Mouse (Mus musculus) heart, embryonic 16.5 days (tissue): ENCODE data around the gene Ntf5. TPM values are rescaled to one million over a fixed set of nuclear protein-coding genes. Genes with fewer than 3 reads are reported as not detected.
"Not testable (repeated sequence)": the region's sequence is repeated elsewhere in the genome, so short reads cannot be mapped to it uniquely, and the experiment has no call there.

ENCODE experiments used
- ATAC-seq: fragments of 200-750 bp; cut with Nextera tagmentation; replicated peaks from 2 replicates; pipeline ENCODE4 v1.8.0; 2017; ENCODE audit warnings: moderate number of reproducible peaks; ENCODE audit not compliant: insufficient read depth, low FRiP score; ENCODE audit errors: extremely low read depth
- H3K27ac ChIP-seq: fragments of 300-500 bp; sonication (generic); 2 replicates; pipeline ENCODE4 v1.5.1; 2014; ENCODE audit warnings: mild to moderate bottlenecking, low read length, control low read depth, moderate library complexity
- H3K27me3 ChIP-seq: fragments of 300-500 bp; sonication (generic); 2 replicates; pipeline ENCODE4 v1.6.1; 2014; ENCODE audit warnings: low read length, mixed read lengths; ENCODE audit not compliant: control insufficient read depth, insufficient read depth
- H3K36me3 ChIP-seq: fragments of 300-500 bp; sonication (generic); 2 replicates; pipeline ENCODE4 v1.6.1; 2014; ENCODE audit not compliant: control insufficient read depth, insufficient read depth
- H3K4me1 ChIP-seq: fragments of 300-500 bp; sonication (generic); 2 replicates; pipeline ENCODE4 v1.6.1; 2014; ENCODE audit warnings: low read length, mixed read lengths; ENCODE audit not compliant: control insufficient read depth, insufficient read depth
- H3K4me2 ChIP-seq: fragments of 300-500 bp; sonication (generic); 2 replicates; pipeline ENCODE4 v1.6.1; 2014; ENCODE audit warnings: low read depth, mild to moderate bottlenecking, control low read depth, low read length
- H3K4me3 ChIP-seq: fragments of 300-500 bp; sonication (generic); 2 replicates; pipeline ENCODE4 v1.5.1; 2014; ENCODE audit warnings: mild to moderate bottlenecking, control low read depth, low read length
- H3K9ac ChIP-seq: fragments of 300-500 bp; sonication (generic); 2 replicates; pipeline ENCODE4 v1.6.1; 2014; ENCODE audit warnings: low read length, control low read depth
- H3K9me3 ChIP-seq: fragments of 300-500 bp; sonication (generic); replicated peaks from 2 replicates; pipeline ENCODE4 v1.6.1; 2016; ENCODE audit warnings: low read length; ENCODE audit not compliant: control insufficient read depth
- WGBS: fragments of 180-500 bp; shearing (Covaris S2); extraction: QIAGEN DNeasy Blood & Tissue Kit; methylation state at CpG from one replicate; pipeline ENCODE4 v1.1.7; 2014; 5-methylcytosine and 5-hydroxymethylcytosine counted together
- microRNA-seq: library from miRNA; unstranded; fragments of <30 nt; microRNA quantifications from one replicate; pipeline ENCODE4, GENCODE M21; 2017
- polyA plus RNA-seq: library from polyadenylated mRNA; unstranded; fragments of >200 nt; fragmentation: Nextera tagmentation; extraction: Ambion mirVana; gene quantifications from 2 replicates; pipeline ENCODE4 v1.2.1, GENCODE M21; 2015

Ntf5 gene
- polyA plus RNA-seq, 1 experiment from 2014 or later = 1.1 TPM

- Histone ChIP-seq H3K36me3 (peaks cover 24% of the 10 kb centered on the region), H3K4me1 (peaks cover 29% of the 10 kb centered on the region)
- H3K4me2 ChIP-seq, H3K27me3 ChIP-seq, ATAC-seq, H3K4me3 ChIP-seq, H3K9me3 ChIP-seq, H3K27ac ChIP-seq, H3K9ac ChIP-seq: not testable (repeated sequence)
- 76% methylated on average over 4 of the region's 4 CpGs for whole genome bisulfite sequencing
These were observed 49.4 kb downstream of the Ntf5 start for GRCm38 (mm10) chr7:45462868-45463267.

DNA sequence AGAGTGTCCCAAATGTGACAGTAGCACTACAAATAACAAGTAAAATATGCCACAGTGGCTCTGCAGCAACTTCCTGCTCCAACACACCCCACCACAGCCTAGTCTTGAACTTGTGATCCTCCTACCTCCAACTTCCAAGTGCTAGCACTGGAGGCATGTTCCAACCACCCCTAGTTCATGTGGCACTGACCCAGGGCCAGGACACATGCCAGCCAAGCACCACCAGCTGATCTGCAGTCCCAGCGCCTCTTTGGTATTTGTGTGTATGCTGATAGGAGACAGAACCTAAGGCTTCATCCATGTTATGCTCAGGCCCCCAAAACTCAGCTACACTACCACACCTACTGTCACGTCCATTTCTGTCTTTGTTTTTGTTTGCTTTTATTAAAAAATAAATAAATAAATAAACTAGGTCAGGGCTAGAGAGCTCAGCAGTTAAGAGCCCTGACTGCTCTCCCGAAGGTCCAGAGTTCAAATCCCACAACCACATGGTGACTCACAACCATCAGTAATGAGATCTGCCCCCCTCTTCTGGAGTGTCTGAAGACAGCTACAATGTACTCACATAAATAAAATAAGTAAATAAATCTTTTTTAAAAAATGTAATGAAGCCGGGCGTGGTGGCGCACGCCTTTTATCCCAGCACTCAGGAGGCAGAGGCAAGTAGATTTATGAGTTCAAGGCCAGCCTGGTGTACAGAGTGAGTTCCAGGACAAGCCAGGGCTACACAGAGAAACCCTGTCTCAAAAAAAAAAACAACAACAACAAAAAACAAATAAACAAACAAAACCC lies 50.7 kb downstream of the Ntf5 start:
- Histone ChIP-seq H3K36me3 (peaks cover 20% of the 10 kb centered on the region), H3K27me3 (no peaks in the 10 kb centered on the region), H3K9me3 (no peaks in the 10 kb centered on the region), H3K4me2 (no peak overlapping the region), H3K4me3 (no peak overlapping the region), H3K4me1 (peaks cover 24% of the 10 kb centered on the region), H3K27ac (no peak overlapping the region), H3K9ac (no peak overlapping the region)
- WGBS = 90% methylated on average over 7 of the region's 7 CpGs
- ATAC-seq = no peak

- Histone ChIP-seq H3K4me3 (no peak overlapping the region), H3K27ac (no peak overlapping the region), H3K9ac (no peak overlapping the region)
These were observed 51.6 kb downstream of the Ntf5 start for GRCm38 (mm10) chr7:45465112-45465511.

GRCm38 (mm10) chr7:45465549-45465948 lies 52.1 kb downstream of the Ntf5 start:
- H3K4me3 ChIP-seq = peak overlapping the region; percentile 86
- H3K27me3 ChIP-seq = no peaks in the 10 kb centered on the region
- no peak overlapping the region for H3K27ac ChIP-seq
- ATAC-seq = no peak
- WGBS = 73% methylated on average over 9 of the region's 9 CpGs
- peak overlapping the region; percentile 81 for H3K9ac ChIP-seq
- no peaks in the 10 kb centered on the region for H3K9me3 ChIP-seq
- H3K4me1 ChIP-seq = peaks cover 18% of the 10 kb centered on the region
- peak overlapping the region; percentile 71 for H3K4me2 ChIP-seq
- H3K36me3 ChIP-seq = peaks cover 20% of the 10 kb centered on the region

More at GRCm38 (mm10) chr7:45465112-45465511, 51.6 kb downstream of the Ntf5 start:
- Histone ChIP-seq H3K9me3 (no peaks in the 10 kb centered on the region), H3K27me3 (no peaks in the 10 kb centered on the region), H3K4me1 (peaks cover 22% of the 10 kb centered on the region), H3K36me3 (peaks cover 20% of the 10 kb centered on the region), H3K4me2 (no peak overlapping the region)
- WGBS = 93% methylated on average over 12 of the region's 12 CpGs
- no peak for ATAC-seq

GRCm38 (mm10) chr7:45466283-45467089 lies 53.0 kb downstream of the Ntf5 start, which contains the start of gene Bax:
Gene Bax, minus strand, starts transcription at chr7:45466898.
- Histone ChIP-seq H3K9ac (peak within 1 kb of the TSS; percentile 81), H3K36me3 (peaks cover 20% of the 10 kb centered on the region), H3K4me2 (peak within 1 kb of the TSS; percentile 71), H3K4me1 (peaks cover 11% of the 10 kb centered on the region), H3K4me3 (peak within 1 kb of the TSS; percentile 86), H3K27ac (peak within 1 kb of the TSS; percentile 53), H3K27me3 (no peaks in the 10 kb centered on the region), H3K9me3 (no peaks in the 10 kb centered on the region)
- ATAC-seq = peak; percentile 81
- WGBS = under 1% methylated on average over 58 of the region's 58 CpGs

Small RNA genes lying within 50 kb of the gene (microRNA-seq; reads per million reads assigned to microRNA genes)
- gene Gm22133 = not detected

Other genes starting within 250 kb of the Ntf5 start
- gene Slc17a7, start 249.7 kb upstream of the Ntf5 start, polyA plus RNA-seq = 3.6 and 4.7 TPM in 2 replicates
- gene Gfy, start 234.1 kb upstream of the Ntf5 start, polyA plus RNA-seq = not detected in 2 replicates
- 0.42 TPM in 1 of 2 replicates, not detected in the other for gene Pth2, start 232.7 kb upstream of the Ntf5 start, polyA plus RNA-seq
- gene Ccdc155, start 208.8 kb upstream of the Ntf5 start, polyA plus RNA-seq = 0.58 and 0.75 TPM in 2 replicates
- 1.2 and 1.4 TPM in 2 replicates for gene Dkkl1, start 201.5 kb upstream of the Ntf5 start, polyA plus RNA-seq
- 88.0 and 92.4 TPM in 2 replicates for gene Tead2, start 197.9 kb upstream of the Ntf5 start, polyA plus RNA-seq
- gene Cd37, start 174.6 kb upstream of the Ntf5 start, polyA plus RNA-seq = 5.0 and 9.2 TPM in 2 replicates
- gene Slc6a16, start 172.6 kb upstream of the Ntf5 start, polyA plus RNA-seq = 0.09 TPM in 1 of 2 replicates, not detected in the other
- not detected in 2 replicates for gene Slc6a21, start 136.2 kb upstream of the Ntf5 start, polyA plus RNA-seq
- 12.4 and 18.0 TPM in 2 replicates for gene Trpm4, start 79.9 kb upstream of the Ntf5 start, polyA plus RNA-seq
- gene Hrc, start 78.4 kb upstream of the Ntf5 start, polyA plus RNA-seq = 26.6 and 28.7 TPM in 2 replicates
- gene Ppfia3, start 46.7 kb upstream of the Ntf5 start, polyA plus RNA-seq = 1.5 TPM in 2 replicates
- gene Lin7b, start 43.1 kb upstream of the Ntf5 start, polyA plus RNA-seq = 0.81 and 0.91 TPM in 2 replicates
- 145 and 161 TPM in 2 replicates for gene Snrnp70, start 18.0 kb upstream of the Ntf5 start, polyA plus RNA-seq
- 0.25 and 0.27 TPM in 2 replicates for gene Kcna7, start 8.0 kb upstream of the Ntf5 start, polyA plus RNA-seq
- gene Lhb, start 7.1 kb downstream of the Ntf5 start, polyA plus RNA-seq = 0.46 and 0.51 TPM in 2 replicates
- gene Gys1, start 21.1 kb downstream of the Ntf5 start, polyA plus RNA-seq = 136 and 141 TPM in 2 replicates
- 85.1 and 88.3 TPM in 2 replicates for gene Ruvbl2, start 24.4 kb downstream of the Ntf5 start, polyA plus RNA-seq
- 3,045 and 3,399 TPM in 2 replicates for gene Ftl1, start 46.2 kb downstream of the Ntf5 start, polyA plus RNA-seq
- gene Bax, start 53.2 kb downstream of the Ntf5 start, polyA plus RNA-seq = 104 and 107 TPM in 2 replicates
- 0.35 and 0.71 TPM in 2 replicates for gene Tulp2, start 68.2 kb downstream of the Ntf5 start, polyA plus RNA-seq
- not detected in 2 replicates for gene Gm45808, start 73.1 kb downstream of the Ntf5 start, polyA plus RNA-seq
- 3.4 TPM in 2 replicates for gene Dhdh, start 75.1 kb downstream of the Ntf5 start, polyA plus RNA-seq
- 156 and 160 TPM in 2 replicates for gene Nucb1, start 96.7 kb downstream of the Ntf5 start, polyA plus RNA-seq
- 25.0 and 27.1 TPM in 2 replicates for gene Ppp1r15a, start 112.6 kb downstream of the Ntf5 start, polyA plus RNA-seq
- 1.3 and 1.8 TPM in 2 replicates for gene Plekha4, start 112.6 kb downstream of the Ntf5 start, polyA plus RNA-seq
- 0.66 and 0.87 TPM in 2 replicates for gene Hsd17b14, start 141.2 kb downstream of the Ntf5 start, polyA plus RNA-seq
- 97.7 and 102 TPM in 2 replicates for gene Bcat2, start 156.5 kb downstream of the Ntf5 start, polyA plus RNA-seq
- 1.5 and 1.7 TPM in 2 replicates for gene Fgf21, start 201.8 kb downstream of the Ntf5 start, polyA plus RNA-seq
- 0.15 and 0.83 TPM in 2 replicates for gene Fut1, start 203.6 kb downstream of the Ntf5 start, polyA plus RNA-seq
- 0.21 and 0.26 TPM in 2 replicates for gene Izumo1, start 208.1 kb downstream of the Ntf5 start, polyA plus RNA-seq
- 15.4 and 16.3 TPM in 2 replicates for gene Rasip1, start 213.8 kb downstream of the Ntf5 start, polyA plus RNA-seq
- 7.6 and 9.0 TPM in 2 replicates for gene Mamstr, start 226.3 kb downstream of the Ntf5 start, polyA plus RNA-seq